Mouse (Mus musculus) adrenal gland, adult 2 months (tissue): ENCODE results near the gene Plbd2. TPM values are rescaled to one million over a fixed set of nuclear protein-coding genes. Genes with fewer than 3 reads are reported as not detected.

Experiments
- DNase-seq: peaks from one replicate; pipeline ENCODE4 v3.0.0; 2021
- long read RNA-seq: library from polyadenylated mRNA; stranded (forward); transcript quantifications from one replicate; pipeline ENCODE4 v2.0.0, GENCODE M21; 2021
- polyA plus RNA-seq: library from polyadenylated mRNA; depleted of rRNA; stranded (reverse); fragments of >200 nt; gene quantifications from 2 replicates; pipeline ENCODE4 v1.2.3, GENCODE M21; 2012; rRNA removed
- total RNA-seq, 2 experiments: library from RNA; stranded (reverse); gene quantifications; 2 replicates each; pipeline ENCODE4 v1.2.3; 2021

The Plbd2 gene
- total RNA-seq = 10 to 100 TPM; 85.2 to 91.3 TPM
- polyA plus RNA-seq = 70.2 and 92.9 TPM in 2 replicates
- long read RNA-seq, full-length matches to known transcripts = 111 of 129 reads
- long read RNA-seq, partial matches to known transcripts = 7 of 129 reads
- long read RNA-seq, other reads (novel, unspliced or antisense) = 11 of 129 reads

GRCm38 (mm10) chr5:120503144-120503795 lies at the start of gene Plbd2:
Gene Plbd2 (minus strand): TSS chr5:120503625.
- DNase-seq = peak; percentile 89

GRCm38 (mm10) chr5:120550673-120551072 lies 47.2 kb upstream of the Plbd2 start:
- no peak for DNase-seq

GRCm38 (mm10) chr5:120550137-120550536 lies 46.7 kb upstream of the Plbd2 start:
- DNase-seq = no peak

- peak; percentile 44 for DNase-seq
These were observed 44.9 kb upstream of the Plbd2 start for GRCm38 (mm10) chr5:120548236-120548850.

GRCm38 (mm10) chr5:120536632-120537031 lies 33.2 kb upstream of the Plbd2 start:
- DNase-seq = no peak

GRCm38 (mm10) chr5:120536046-120536445 lies 32.6 kb upstream of the Plbd2 start:
- no peak for DNase-seq

- DNase-seq = no peak
These were observed 31.3 kb upstream of the Plbd2 start for GRCm38 (mm10) chr5:120534686-120535075.

GRCm38 (mm10) chr5:120534071-120534685 lies 30.8 kb upstream of the Plbd2 start:
- DNase-seq = no peak

GRCm38 (mm10) chr5:120531631-120532030 lies 28.2 kb upstream of the Plbd2 start:
- no peak for DNase-seq

GRCm38 (mm10) chr5:120527296-120527964 lies 24.0 kb upstream of the Plbd2 start:
- DNase-seq = no peak

GRCm38 (mm10) chr5:120526311-120526710 lies 22.9 kb upstream of the Plbd2 start:
- DNase-seq = no peak

GRCm38 (mm10) chr5:120525737-120526136 lies 22.3 kb upstream of the Plbd2 start:
- DNase-seq = no peak

- no peak for DNase-seq
These were observed 21.3 kb upstream of the Plbd2 start for GRCm38 (mm10) chr5:120524736-120525135.

GRCm38 (mm10) chr5:120522649-120523048 lies 19.2 kb upstream of the Plbd2 start:
- DNase-seq = no peak

GRCm38 (mm10) chr5:120517552-120517951 lies 14.1 kb upstream of the Plbd2 start:
- DNase-seq = peak; percentile 76

GRCm38 (mm10) chr5:120516221-120516984 lies 13.0 kb upstream of the Plbd2 start:
- peak; percentile 78 for DNase-seq

- no peak for DNase-seq
These were observed 12.0 kb upstream of the Plbd2 start for GRCm38 (mm10) chr5:120515451-120515850.

GRCm38 (mm10) chr5:120514754-120515153 lies 11.3 kb upstream of the Plbd2 start:
- DNase-seq = no peak

- peak; percentile 84 for DNase-seq
These were observed 10.7 kb upstream of the Plbd2 start for GRCm38 (mm10) chr5:120514031-120514677.

GRCm38 (mm10) chr5:120512911-120513555 lies 9.6 kb upstream of the Plbd2 start:
- no peak for DNase-seq
